Mouse (Mus musculus) gastrocnemius, postnatal 4 days (tissue): ENCODE data around the gene Ppcdc. TPM values are rescaled to one million over a fixed set of nuclear protein-coding genes. Genes with fewer than 3 reads are reported as not detected.

Source experiments
- DNase-seq, 2 experiments: peaks; one replicate each; pipeline ENCODE4 v3.0.0; 2021 to 2022; ENCODE audit warnings: low spot score in 2 of 2, mixed read lengths in 2 of 2
- total RNA-seq, 2 experiments: library from RNA; stranded (reverse); gene quantifications; 2 replicates each; pipeline ENCODE4 v1.2.3; 2021

Gene Ppcdc
- total RNA-seq, 2 experiments from 2014 or later, result 8.3 to 11.7 TPM

GRCm38 (mm10) chr9:57384621-57385020, 55.3 kb downstream of the Ppcdc start:
- no peak for DNase-seq

- no peak for DNase-seq
Measured at GRCm38 (mm10) chr9:57360999-57361398, 78.9 kb downstream of the Ppcdc start.

- no peak for DNase-seq
Measured at GRCm38 (mm10) chr9:57354377-57355183, 85.3 kb downstream of the Ppcdc start.

- DNase-seq, result no peak
Measured at GRCm38 (mm10) chr9:57351277-57351676, 88.6 kb downstream of the Ppcdc start.

GRCm38 (mm10) chr9:57345902-57346301, 94.0 kb downstream of the Ppcdc start:
- no peak for DNase-seq

- DNase-seq, result no peak
Measured at GRCm38 (mm10) chr9:57343752-57344151, 96.2 kb downstream of the Ppcdc start.

GRCm38 (mm10) chr9:57342906-57343474, 96.9 kb downstream of the Ppcdc start:
- no peak for DNase-seq

GRCm38 (mm10) chr9:57342186-57342585, 97.7 kb downstream of the Ppcdc start:
- no peak for DNase-seq

GRCm38 (mm10) chr9:57340361-57340760, 99.6 kb downstream of the Ppcdc start:
- no peak for DNase-seq

- no peak for DNase-seq
Measured at GRCm38 (mm10) chr9:57339577-57340210, 100.2 kb downstream of the Ppcdc start.

- no peak for DNase-seq
Measured at GRCm38 (mm10) chr9:57338706-57339105, 101.2 kb downstream of the Ppcdc start.

Other genes with a start within 250 kb of the Ppcdc start
- not detected for gene Trcg1, start 203.6 kb downstream of the Ppcdc start, total RNA-seq
- 10 to 100 TPM; 12.7 to 14.8 TPM for gene 1700017B05Rik, start 177.5 kb downstream of the Ppcdc start, total RNA-seq
- gene Scamp5, start 27.9 kb upstream of the Ppcdc start, total RNA-seq, result 10 to 100 TPM; 13.3 to 14.5 TPM
- under 1 TPM in 1 of 2 experiments, not detected in 1; 0.26 TPM for gene Rpp25, start 63.9 kb upstream of the Ppcdc start, total RNA-seq
- 100 to 1,000 TPM; 639 to 672 TPM for gene Cox5a, start 81.2 kb upstream of the Ppcdc start, total RNA-seq
- gene Fam219b, start 97.4 kb upstream of the Ppcdc start, total RNA-seq, result 10 to 100 TPM; 12.3 to 14.0 TPM
- 100 to 1,000 TPM; 112 to 115 TPM for gene Mpi, start 112.6 kb upstream of the Ppcdc start, total RNA-seq
- 10 to 100 TPM; 68.2 to 75.6 TPM for gene Scamp2, start 120.8 kb upstream of the Ppcdc start, total RNA-seq
- 10 to 100 TPM; 14.3 to 15.3 TPM for gene Ulk3, start 149.3 kb upstream of the Ppcdc start, total RNA-seq
- gene Cplx3, start 166.2 kb upstream of the Ppcdc start, total RNA-seq, result not detected
- gene Lman1l, start 180.7 kb upstream of the Ppcdc start, total RNA-seq, result not detected
- gene Csk, start 213.5 kb upstream of the Ppcdc start, total RNA-seq, result 10 to 100 TPM; 39.5 to 42.9 TPM
- under 1 TPM in 1 of 2 experiments, not detected in 1; 0.16 TPM for gene Cyp1a2, start 243.6 kb upstream of the Ppcdc start, total RNA-seq
- gene Cyp1a1, start 247.8 kb upstream of the Ppcdc start, total RNA-seq, result not detected